Mouse (Mus musculus): Measurements from ENCODE around the gene Slc25a25. TPM values are rescaled to one million over a fixed set of nuclear protein-coding genes. Genes with fewer than 3 reads are reported as not detected.

Slc25a25 gene
- polyA plus RNA-seq, 1 experiment from 2014 or later = 16.9 TPM

- Histone ChIP-seq H3K27me3 (ENCODE audit: control insufficient read depth, insufficient read depth, low read length) (0 out of 2 replicates have a peak, but pooled peaks cover 2% of the 10 kb centered on the region), H3K36me3 (ENCODE audit: control insufficient read depth, insufficient read depth, low read length) (no peaks in the 10 kb centered on the region), H3K4me1 (ENCODE audit: control insufficient read depth, insufficient read depth, low read length) (no peaks in the 10 kb centered on the region), H3K27ac (ENCODE audit: low read length) (no peak within 1 kb of the TSS), H3K9me3 (replicated peaks; ENCODE audit: control insufficient read depth, low read length) (no peaks in the 10 kb centered on the region), H3K9ac (ENCODE audit: low read length) (no peak within 1 kb of the TSS; the same call in 1 of the 2 replicates), H3K4me2 (ENCODE audit: low read depth, low read length) (no peak within 1 kb of the TSS), H3K4me3 (replicated peaks; ENCODE audit: low read length) (no peak within 1 kb of the TSS)
- no peak for ATAC-seq (ENCODE audit: insufficient read depth, low FRiP score)
- 51% methylated on average over 5 of the region's 5 CpGs for WGBS
Measured at GRCm38 (mm10) chr2:32387706-32388490, 63.3 kb downstream of the Slc25a25 start, which contains the start of gene Lcn2. TSS of gene Lcn2 (minus strand) at chr2:32388252.

GRCm38 (mm10) chr2:32382689-32383088, 68.6 kb downstream of the Slc25a25 start:
- no peak overlapping the region for H3K9ac ChIP-seq (ENCODE audit: low read length)
- 79% methylated on average over 2 of the region's 2 CpGs for WGBS
- H3K9me3 ChIP-seq (replicated peaks; ENCODE audit: control insufficient read depth, low read length) = no peaks in the 10 kb centered on the region
- H3K4me1 ChIP-seq (ENCODE audit: control insufficient read depth, insufficient read depth, low read length) = peaks cover 6% of the 10 kb centered on the region; the same call in 1 of the 2 replicates
- no peaks in the 10 kb centered on the region for H3K36me3 ChIP-seq (ENCODE audit: control insufficient read depth, insufficient read depth, low read length)
- no peak overlapping the region for H3K4me3 ChIP-seq (replicated peaks; ENCODE audit: low read length)
- ATAC-seq (ENCODE audit: insufficient read depth, low FRiP score) = no peak
- H3K27me3 ChIP-seq (ENCODE audit: control insufficient read depth, insufficient read depth, low read length) = 0 out of 2 replicates have a peak, but pooled peaks cover 2% of the 10 kb centered on the region
- no peak overlapping the region for H3K27ac ChIP-seq (ENCODE audit: low read length)
- no peak overlapping the region for H3K4me2 ChIP-seq (ENCODE audit: low read depth, low read length)

- Histone ChIP-seq H3K36me3 (ENCODE audit: control insufficient read depth, insufficient read depth, low read length) (no peaks in the 10 kb centered on the region), H3K9me3 (replicated peaks; ENCODE audit: control insufficient read depth, low read length) (no peaks in the 10 kb centered on the region), H3K4me1 (ENCODE audit: control insufficient read depth, insufficient read depth, low read length) (peaks cover 6% of the 10 kb centered on the region; the same call in 1 of the 2 replicates), H3K4me2 (ENCODE audit: low read depth, low read length) (peak within 1 kb of the TSS; percentile 93), H3K4me3 (replicated peaks; ENCODE audit: low read length) (peak within 1 kb of the TSS; percentile 66), H3K9ac (ENCODE audit: low read length) (peak within 1 kb of the TSS; percentile 71), H3K27me3 (ENCODE audit: control insufficient read depth, insufficient read depth, low read length) (0 out of 2 replicates have a peak, but pooled peaks cover 2% of the 10 kb centered on the region), H3K27ac (ENCODE audit: low read length) (peak within 1 kb of the TSS; percentile 39; the same call in 1 of the 2 replicates)
- ATAC-seq (ENCODE audit: insufficient read depth, low FRiP score) = peak; percentile 93
- WGBS = 1% methylated on average over 46 of the region's 47 CpGs
Measured at GRCm38 (mm10) chr2:32381775-32382223, 69.4 kb downstream of the Slc25a25 start, which contains the start of gene 1110008P14Rik. TSS of gene 1110008P14Rik (minus strand) at chr2:32381938.

GRCm38 (mm10) chr2:32381141-32381774, 70.0 kb downstream of the Slc25a25 start:
- under 1% methylated on average over 27 of the region's 27 CpGs for WGBS
- H3K4me2 ChIP-seq (ENCODE audit: low read depth, low read length) = peak overlapping the region; percentile 93
- H3K27ac ChIP-seq (ENCODE audit: low read length) = peak overlapping the region; percentile 39; the same call in 1 of the 2 replicates
- H3K9me3 ChIP-seq (replicated peaks; ENCODE audit: control insufficient read depth, low read length) = no peaks in the 10 kb centered on the region
- H3K9ac ChIP-seq (ENCODE audit: low read length) = peak overlapping the region; percentile 71
- H3K27me3 ChIP-seq (ENCODE audit: control insufficient read depth, insufficient read depth, low read length) = 0 out of 2 replicates have a peak, but pooled peaks cover 2% of the 10 kb centered on the region
- ATAC-seq (ENCODE audit: insufficient read depth, low FRiP score) = peak; percentile 38
- H3K4me1 ChIP-seq (ENCODE audit: control insufficient read depth, insufficient read depth, low read length) = peaks cover 6% of the 10 kb centered on the region; the same call in 1 of the 2 replicates
- peak overlapping the region; percentile 66 for H3K4me3 ChIP-seq (replicated peaks; ENCODE audit: low read length)
- H3K36me3 ChIP-seq (ENCODE audit: control insufficient read depth, insufficient read depth, low read length) = 0 out of 2 replicates have a peak, but pooled peaks cover 2% of the 10 kb centered on the region

GRCm38 (mm10) chr2:32380001-32380500, 71.2 kb downstream of the Slc25a25 start:
- H3K4me2 ChIP-seq (ENCODE audit: low read depth, low read length) = no peak overlapping the region
- H3K4me3 ChIP-seq (replicated peaks; ENCODE audit: low read length) = no peak overlapping the region
- no peaks in the 10 kb centered on the region for H3K9me3 ChIP-seq (replicated peaks; ENCODE audit: control insufficient read depth, low read length)
- WGBS = 87% methylated on average over 7 of the region's 7 CpGs
- H3K9ac ChIP-seq (ENCODE audit: low read length) = no peak overlapping the region
- peaks cover 6% of the 10 kb centered on the region; the same call in 1 of the 2 replicates for H3K4me1 ChIP-seq (ENCODE audit: control insufficient read depth, insufficient read depth, low read length)
- 0 out of 2 replicates have a peak, but pooled peaks cover 2% of the 10 kb centered on the region for H3K27me3 ChIP-seq (ENCODE audit: control insufficient read depth, insufficient read depth, low read length)
- no peak overlapping the region for H3K27ac ChIP-seq (ENCODE audit: low read length)
- H3K36me3 ChIP-seq (ENCODE audit: control insufficient read depth, insufficient read depth, low read length) = peaks cover 11% of the 10 kb centered on the region; the same call in 1 of the 2 replicates
- ATAC-seq (ENCODE audit: insufficient read depth, low FRiP score) = no peak

- ATAC-seq (ENCODE audit: insufficient read depth, low FRiP score) = no peak
Measured at GRCm38 (mm10) chr2:32376963-32377362, 74.3 kb downstream of the Slc25a25 start.

GRCm38 (mm10) chr2:32375317-32375940, 75.8 kb downstream of the Slc25a25 start:
- no peaks in the 10 kb centered on the region for H3K27me3 ChIP-seq (ENCODE audit: control insufficient read depth, insufficient read depth, low read length)
- WGBS = 85% methylated on average over 13 of the region's 13 CpGs
- H3K4me1 ChIP-seq (ENCODE audit: control insufficient read depth, insufficient read depth, low read length) = no peaks in the 10 kb centered on the region
- H3K9ac ChIP-seq (ENCODE audit: low read length) = no peak overlapping the region
- peaks cover 13% of the 10 kb centered on the region for H3K36me3 ChIP-seq (ENCODE audit: control insufficient read depth, insufficient read depth, low read length)
- ATAC-seq (ENCODE audit: insufficient read depth, low FRiP score) = no peak
- no peak overlapping the region for H3K27ac ChIP-seq (ENCODE audit: low read length)
- H3K9me3 ChIP-seq (replicated peaks; ENCODE audit: control insufficient read depth, low read length) = no peaks in the 10 kb centered on the region
- no peak overlapping the region for H3K4me2 ChIP-seq (ENCODE audit: low read depth, low read length)
- no peak overlapping the region for H3K4me3 ChIP-seq (replicated peaks; ENCODE audit: low read length)

More at GRCm38 (mm10) chr2:32376963-32377362, 74.3 kb downstream of the Slc25a25 start:
- H3K4me1 ChIP-seq (ENCODE audit: control insufficient read depth, insufficient read depth, low read length) = peaks cover 6% of the 10 kb centered on the region; the same call in 1 of the 2 replicates
- no peak overlapping the region for H3K27ac ChIP-seq (ENCODE audit: low read length)
- no peaks in the 10 kb centered on the region for H3K9me3 ChIP-seq (replicated peaks; ENCODE audit: control insufficient read depth, low read length)
- no peak overlapping the region for H3K9ac ChIP-seq (ENCODE audit: low read length)
- no peaks in the 10 kb centered on the region for H3K27me3 ChIP-seq (ENCODE audit: control insufficient read depth, insufficient read depth, low read length)
- H3K4me3 ChIP-seq (replicated peaks; ENCODE audit: low read length) = no peak overlapping the region
- no peak overlapping the region for H3K4me2 ChIP-seq (ENCODE audit: low read depth, low read length)
- 91% methylated on average over 10 of the region's 10 CpGs for WGBS
- H3K36me3 ChIP-seq (ENCODE audit: control insufficient read depth, insufficient read depth, low read length) = peaks cover 11% of the 10 kb centered on the region

GRCm38 (mm10) chr2:32374191-32374590, 77.1 kb downstream of the Slc25a25 start:
- no peak overlapping the region for H3K4me3 ChIP-seq (replicated peaks; ENCODE audit: low read length)
- H3K27ac ChIP-seq (ENCODE audit: low read length) = no peak overlapping the region
- no peaks in the 10 kb centered on the region for H3K27me3 ChIP-seq (ENCODE audit: control insufficient read depth, insufficient read depth, low read length)
- no peak for ATAC-seq (ENCODE audit: insufficient read depth, low FRiP score)
- H3K9ac ChIP-seq (ENCODE audit: low read length) = no peak overlapping the region
- no peak overlapping the region for H3K4me2 ChIP-seq (ENCODE audit: low read depth, low read length)
- no peaks in the 10 kb centered on the region for H3K9me3 ChIP-seq (replicated peaks; ENCODE audit: control insufficient read depth, low read length)
- H3K4me1 ChIP-seq (ENCODE audit: control insufficient read depth, insufficient read depth, low read length) = no peaks in the 10 kb centered on the region
- H3K36me3 ChIP-seq (ENCODE audit: control insufficient read depth, insufficient read depth, low read length) = peaks cover 17% of the 10 kb centered on the region
- 92% methylated on average over 10 of the region's 10 CpGs for WGBS
